8 mouse cellular contexts compared by ENCODE assay signal in the genomic region with DNA sequence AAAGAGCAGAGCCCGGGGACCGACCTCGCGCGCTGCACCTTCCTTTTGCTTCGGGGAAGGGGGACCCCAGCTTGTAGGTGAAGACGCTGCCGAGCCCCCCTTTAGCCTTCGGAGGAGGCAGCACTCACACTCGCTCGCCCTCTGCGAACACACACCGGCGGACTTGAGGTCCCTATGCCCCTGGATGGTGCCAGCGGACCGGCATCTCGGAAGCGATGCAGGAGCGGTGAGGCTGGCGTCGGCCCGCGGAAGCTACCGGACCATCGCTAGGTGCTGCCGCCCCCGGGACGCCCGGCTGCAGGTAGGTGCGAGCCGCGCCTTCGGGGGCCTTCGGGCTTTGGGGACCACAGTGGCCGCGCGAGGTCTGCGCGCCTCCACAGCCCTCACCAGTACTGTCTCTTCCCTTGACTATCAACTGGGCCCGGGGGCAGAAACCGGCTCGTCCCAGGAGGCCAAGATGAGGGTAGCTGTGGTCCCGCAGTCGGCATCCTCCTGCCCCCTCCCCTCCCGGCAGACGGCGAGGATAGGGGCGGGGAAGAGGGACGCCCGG. TPM values are rescaled to one million over a fixed set of nuclear protein-coding genes. Genes with fewer than 3 reads are reported as not detected.
A peak's percentile ranks its signal among the peaks of the same experiment; 100 is the strongest.
DNase-seq lines count a peak whose midpoint lies in the region; ATAC-seq and TF ChIP-seq lines count a peak whose summit lies in the region.

No protein-coding gene starts in this region.

- no peak overlapping the region for H3K27ac ChIP-seq in limb, embryonic 12.5 days
- H3K27ac ChIP-seq in olfactory bulb, adult 2 months (ENCODE audit: insufficient read depth, low read depth, low read length), result no peak overlapping the region

- H3K9me3 ChIP-seq in limb, embryonic 12.5 days, result no peaks in the 10 kb centered on the region

- no peaks in the 10 kb centered on the region for H3K36me3 ChIP-seq in limb, embryonic 12.5 days

- under 1% methylated on average over 50 of the region's 50 CpGs for WGBS in limb, embryonic 12.5 days
- 2% methylated on average over 50 of the region's 50 CpGs for WGBS in olfactory bulb, adult 2 months

- H3K4me1 ChIP-seq in limb, embryonic 12.5 days (replicated peaks), result peaks cover 12% of the 10 kb centered on the region
- H3K4me1 ChIP-seq in olfactory bulb, adult 2 months (ENCODE audit: control insufficient read depth, insufficient read depth, low read length), result peaks cover 14% of the 10 kb centered on the region

- peak overlapping the region; percentile 54 for H3K4me3 ChIP-seq in limb, embryonic 12.5 days (replicated peaks)
- peak overlapping the region; percentile 46 for H3K4me3 ChIP-seq in olfactory bulb, adult 2 months (ENCODE audit: insufficient read depth, low read depth, low read length)

- TF ChIP-seq CTCF in olfactory bulb, adult 2 months (IDR thresholded peaks at IDR 0.05; ENCODE audit: insufficient read depth, low read depth, low read length), result no peak

- H3K4me2 ChIP-seq in limb, embryonic 12.5 days, result peak overlapping the region; percentile 88

- peak; percentile 0 for DNase-seq in cerebellum, adult 11 months
- DNase-seq in ovary, postnatal 10 days (ENCODE audit: low spot score), result peak; percentile 1
- DNase-seq in ovary, adult 18-20 months (ENCODE audit: low spot score), result no peak
- DNase-seq in heart, postnatal 4 days, result peak; percentile 5

- no peak for ATAC-seq in cerebellum, adult (ENCODE audit: insufficient number of reproducible peaks, low FRiP score, low TSS enrichment)
- ATAC-seq in limb, embryonic 12.5 days (ENCODE audit: insufficient number of reproducible peaks, insufficient read depth, low FRiP score, low TSS enrichment, low read depth), result peak; percentile 54
- ATAC-seq in erythroid progenitor cell, adult 5-6 weeks (replicated peaks; ENCODE audit: low FRiP score, poor library complexity, severe bottlenecking), result no peak

- H3K27me3 ChIP-seq in limb, embryonic 12.5 days, result peaks cover 43% of the 10 kb centered on the region

- H3K9ac ChIP-seq in limb, embryonic 12.5 days (replicated peaks), result peak overlapping the region; percentile 66

- TF ChIP-seq POLR2A in olfactory bulb, adult 2 months (IDR thresholded peaks at IDR 0.05; ENCODE audit: insufficient read depth, low read depth, low read length), result no peak

RNA-seq across cellular contexts. Expression of a gene that starts 1.5 kb away (rescaled TPM):
- total RNA-seq in heart, postnatal 4 days (2021), result under 1 TPM; 0.12 to 0.14 TPM
- 5.9 and 6.0 TPM in 2 replicates for polyA plus RNA-seq in limb, embryonic 12.5 days (2016; fragmentation: Nextera tagmentation; extraction: Ambion mirVana)
- not detected in 2 replicates for polyA plus RNA-seq in olfactory bulb, adult 2 months (2012; ENCODE audit: insufficient read depth, insufficient read length, low replicate concordance, missing spikeins)
- total RNA-seq in erythroid progenitor cell, adult 5-6 weeks (2015; ENCODE audit: low replicate concordance), result not detected in 2 replicates
- total RNA-seq in erythroid progenitor cell, adult 5-6 weeks (2017; ENCODE audit: low replicate concordance), result not detected in 2 replicates
